19 mouse cellular contexts compared by ENCODE assay signal in the genomic region with DNA sequence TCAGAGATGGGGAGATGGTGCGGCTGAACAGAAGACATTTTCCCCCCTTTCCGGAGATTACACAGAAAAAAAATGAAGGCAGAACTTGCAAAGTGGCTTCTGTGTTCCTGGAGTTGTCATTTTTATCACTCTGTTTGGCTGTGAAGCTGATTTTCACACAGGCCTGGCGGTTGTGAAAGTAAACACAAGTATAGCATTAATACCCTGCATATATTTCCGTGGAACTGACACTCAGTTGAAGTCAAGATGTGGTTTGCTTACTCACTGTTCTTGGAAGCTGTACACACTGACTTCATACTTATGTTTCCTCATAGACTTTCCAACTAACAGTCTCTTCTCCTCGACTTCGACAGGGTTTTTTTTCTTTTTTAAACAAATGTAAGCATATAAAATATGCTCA.
A peak's percentile ranks its signal among the peaks of the same experiment; 100 is the strongest.
DNase-seq lines count a peak whose midpoint lies in the region; ATAC-seq and TF ChIP-seq lines count a peak whose summit lies in the region.
"Had no signal": no experiment of that assay in that cellular context is flagged by ENCODE, and none has a peak within 500 bp of the region (broad histone marks: within the 10 kb centered on the region; RNA-seq: fewer than 3 reads in every experiment).

No protein-coding gene starts in this region.

- no peak for TF ChIP-seq POLR2A in thymus, adult 2 months (IDR thresholded peaks at IDR 0.05; ENCODE audit: control insufficient read depth, extremely low read depth, insufficient read depth, low read length, poor library complexity)

- H3K4me2 ChIP-seq in forebrain, postnatal 0 days (ENCODE audit: low read depth), result no peak overlapping the region
- no peak overlapping the region for H3K4me2 ChIP-seq in stomach, embryonic 16.5 days (ENCODE audit: low read depth, low read length)
- no peak overlapping the region for H3K4me2 ChIP-seq in stomach, postnatal 0 days (replicated peaks; ENCODE audit: low read depth)
- H3K4me2 ChIP-seq: embryonic facial prominence, embryonic 12.5 days; liver, embryonic 12.5 days; lung, embryonic 15.5 days; midbrain, embryonic 12.5 days had no signal

- H3K4me1 ChIP-seq in forebrain, postnatal 0 days (ENCODE audit: insufficient read depth), result no peaks in the 10 kb centered on the region
- H3K4me1 ChIP-seq in forebrain, embryonic 10.5 days, result no peaks in the 10 kb centered on the region
- no peaks in the 10 kb centered on the region for H3K4me1 ChIP-seq in stomach, embryonic 16.5 days (ENCODE audit: control insufficient read depth, insufficient read depth, low read length)
- H3K4me1 ChIP-seq in stomach, postnatal 0 days (replicated peaks; ENCODE audit: control insufficient read depth, insufficient read depth), result no peaks in the 10 kb centered on the region
- H3K4me1 ChIP-seq in thymus, adult 2 months (replicated peaks; ENCODE audit: control insufficient read depth, insufficient read depth, low read length), result no peaks in the 10 kb centered on the region
- H3K4me1 ChIP-seq: embryonic facial prominence, embryonic 12.5 days; liver, embryonic 12.5 days; lung, embryonic 15.5 days; midbrain, embryonic 12.5 days had no signal

- peak; percentile 87 for ATAC-seq in forebrain, postnatal 0 days
- ATAC-seq in stomach, embryonic 16.5 days (ENCODE audit: insufficient read depth, low FRiP score), result peak; percentile 47; the same call in 1 of the 2 replicates
- ATAC-seq in stomach, postnatal 0 days (ENCODE audit: low FRiP score, low TSS enrichment), result no peak
- ATAC-seq: liver, embryonic 12.5 days had no signal

- no peak for TF ChIP-seq CTCF in forebrain, postnatal 0 days (IDR thresholded peaks at IDR 0.05; ENCODE audit: low read depth)
- TF ChIP-seq CTCF in stomach, postnatal 0 days (IDR thresholded peaks at IDR 0.05; ENCODE audit: low read depth), result no peak
- TF ChIP-seq CTCF in thymus, adult 2 months (IDR thresholded peaks at IDR 0.05; ENCODE audit: borderline replicate concordance, control insufficient read depth, extremely low read depth, insufficient read depth, low read length, poor library complexity), result no peak

- no peak overlapping the region for H3K9ac ChIP-seq in forebrain, postnatal 0 days
- H3K9ac ChIP-seq in stomach, embryonic 16.5 days (ENCODE audit: low read length), result no peak overlapping the region
- H3K9ac ChIP-seq in stomach, postnatal 0 days (ENCODE audit: low read length), result no peak overlapping the region
- H3K9ac ChIP-seq: embryonic facial prominence, embryonic 12.5 days; liver, embryonic 12.5 days; lung, embryonic 15.5 days; midbrain, embryonic 12.5 days had no signal

- no peak overlapping the region for H3K4me3 ChIP-seq in forebrain, postnatal 0 days (ENCODE audit: low read depth, low read length)
- H3K4me3 ChIP-seq in forebrain, embryonic 10.5 days, result no peak overlapping the region
- H3K4me3 ChIP-seq in stomach, embryonic 16.5 days (replicated peaks; ENCODE audit: low read length), result no peak overlapping the region
- H3K4me3 ChIP-seq in stomach, postnatal 0 days (ENCODE audit: low read depth, low read length), result no peak overlapping the region
- no peak overlapping the region for H3K4me3 ChIP-seq in thymus, adult 2 months (ENCODE audit: control insufficient read depth, insufficient read depth, low read length)
- H3K4me3 ChIP-seq: embryonic facial prominence, embryonic 12.5 days; liver, embryonic 12.5 days; lung, embryonic 15.5 days; midbrain, embryonic 12.5 days had no signal

- TF ChIP-seq EP300 in stomach, postnatal 0 days (optimal IDR thresholded peaks at IDR 0.05), result no peak

- peak; percentile 64 for DNase-seq in forebrain, postnatal 0 days
- no peak for DNase-seq in forebrain, embryonic 10.5 days (ENCODE audit: extremely low spot score, low spot score)
- no peak for DNase-seq in stomach, postnatal 0 days (ENCODE audit: low spot score)
- peak; percentile 35 to 85 for DNase-seq in left cerebral cortex, postnatal 25 days (ENCODE audit: low spot score in 2 of 2)
- DNase-seq in thymus, adult 2 months, result no peak
- no peak for DNase-seq in yolk sac, embryonic 10.5 days (ENCODE audit: low spot score)
- DNase-seq: adrenal gland, adult 8-10 months; cerebellum, adult 18-20 months; gastrocnemius, postnatal 10 days; heart, adult 18-20 months; heart, postnatal 4 days; kidney, adult 18-20 months; kidney, postnatal 14 days; thymus, postnatal 14 days had no signal

- no peaks in the 10 kb centered on the region for H3K9me3 ChIP-seq in forebrain, postnatal 0 days (ENCODE audit: low read length)
- H3K9me3 ChIP-seq in forebrain, embryonic 10.5 days, result no peaks in the 10 kb centered on the region
- H3K9me3 ChIP-seq in stomach, embryonic 16.5 days (replicated peaks; ENCODE audit: control insufficient read depth, low read length), result no peaks in the 10 kb centered on the region
- H3K9me3 ChIP-seq in stomach, postnatal 0 days (ENCODE audit: control insufficient read depth, low read length), result no peaks in the 10 kb centered on the region
- H3K9me3 ChIP-seq: embryonic facial prominence, embryonic 12.5 days; liver, embryonic 12.5 days; lung, embryonic 15.5 days; midbrain, embryonic 12.5 days had no signal

- H3K27ac ChIP-seq in forebrain, postnatal 0 days (ENCODE audit: low read depth, low read length), result no peak overlapping the region
- no peak overlapping the region for H3K27ac ChIP-seq in forebrain, embryonic 10.5 days
- no peak overlapping the region for H3K27ac ChIP-seq in stomach, embryonic 16.5 days (ENCODE audit: low read length)
- H3K27ac ChIP-seq in stomach, postnatal 0 days (replicated peaks), result no peak overlapping the region
- no peak overlapping the region for H3K27ac ChIP-seq in thymus, adult 2 months (ENCODE audit: control insufficient read depth, insufficient read depth, low read length)
- H3K27ac ChIP-seq: embryonic facial prominence, embryonic 12.5 days; liver, embryonic 12.5 days; lung, embryonic 15.5 days; midbrain, embryonic 12.5 days had no signal

- WGBS in forebrain, postnatal 0 days, result 63% methylated on average over 6 of the region's 6 CpGs
- WGBS in forebrain, embryonic 10.5 days, result 89% methylated on average over 6 of the region's 6 CpGs
- WGBS in stomach, embryonic 16.5 days, result 49% methylated on average over 6 of the region's 6 CpGs
- 40% methylated on average over 6 of the region's 6 CpGs for WGBS in stomach, postnatal 0 days
- 43% methylated on average over 6 of the region's 6 CpGs for WGBS in thymus, adult 2 months

- H3K27me3 ChIP-seq in forebrain, postnatal 0 days (ENCODE audit: insufficient read depth, low read length), result no peaks in the 10 kb centered on the region
- H3K27me3 ChIP-seq in forebrain, embryonic 10.5 days (ENCODE audit: poor library complexity, severe bottlenecking), result no peaks in the 10 kb centered on the region
- H3K27me3 ChIP-seq in stomach, embryonic 16.5 days (ENCODE audit: control insufficient read depth, insufficient read depth, low read length), result no peaks in the 10 kb centered on the region
- H3K27me3 ChIP-seq in stomach, postnatal 0 days (ENCODE audit: control insufficient read depth, insufficient read depth, low read length), result no peaks in the 10 kb centered on the region
- no peaks in the 10 kb centered on the region for H3K27me3 ChIP-seq in thymus, adult 2 months (ENCODE audit: control insufficient read depth, insufficient read depth, low read length)
- H3K27me3 ChIP-seq: embryonic facial prominence, embryonic 12.5 days; liver, embryonic 12.5 days; lung, embryonic 15.5 days; midbrain, embryonic 12.5 days had no signal

- H3K36me3 ChIP-seq in forebrain, postnatal 0 days (ENCODE audit: insufficient read depth), result no peaks in the 10 kb centered on the region
- no peaks in the 10 kb centered on the region for H3K36me3 ChIP-seq in forebrain, embryonic 10.5 days (replicated peaks)
- no peaks in the 10 kb centered on the region for H3K36me3 ChIP-seq in stomach, embryonic 16.5 days (ENCODE audit: control insufficient read depth, insufficient read depth, low read length)
- no peaks in the 10 kb centered on the region for H3K36me3 ChIP-seq in stomach, postnatal 0 days (ENCODE audit: control insufficient read depth, insufficient read depth, low read length)
- no peaks in the 10 kb centered on the region for H3K36me3 ChIP-seq in thymus, adult 2 months (ENCODE audit: control insufficient read depth, insufficient read depth, low read length)
- H3K36me3 ChIP-seq: embryonic facial prominence, embryonic 12.5 days; liver, embryonic 12.5 days; lung, embryonic 15.5 days; midbrain, embryonic 12.5 days had no signal

- intact Hi-C loops in left cerebral cortex, postnatal 25 days (cut with DNase I), result no loop called here

Comparison
In these comparisons a context has a peak if more than half of its experiments do, and no peak if none do; other contexts are left out.
1. DNase-seq: peak in forebrain, postnatal 0 days (single experiment) and left cerebral cortex, postnatal 25 days (2 of 2); none in forebrain, embryonic 10.5 days (single experiment), stomach, postnatal 0 days (single experiment), thymus, adult 2 months (single experiment) and yolk sac, embryonic 10.5 days (single experiment).